Mouse (Mus musculus): ENCODE results near the gene Enc1. TPM values are rescaled to one million over a fixed set of nuclear protein-coding genes. Genes with fewer than 3 reads are reported as not detected.

The Enc1 gene
- polyA plus RNA-seq, 1 experiment from 2014 or later = 89.5 TPM

- Histone ChIP-seq H3K4me2 (ENCODE audit: low read length) (no peak overlapping the region), H3K9me3 (replicated peaks; ENCODE audit: control insufficient read depth, low read length) (no peaks in the 10 kb centered on the region), H3K27me3 (replicated peaks; ENCODE audit: control insufficient read depth, insufficient read depth, low read length) (peaks cover 4% of the 10 kb centered on the region; the same call in 1 of the 2 replicates), H3K36me3 (ENCODE audit: control insufficient read depth, insufficient read depth, low read length) (no peaks in the 10 kb centered on the region), H3K4me1 (ENCODE audit: control insufficient read depth, insufficient read depth, low read length) (peaks cover 17% of the 10 kb centered on the region), H3K27ac (ENCODE audit: low read depth, low read length) (no peak overlapping the region), H3K4me3 (ENCODE audit: low read depth, low read length) (no peak overlapping the region), H3K9ac (ENCODE audit: low read length) (no peak overlapping the region)
- DNase-seq (ENCODE audit: low spot score) = no peak
- 96% methylated on average over 3 of the region's 3 CpGs for WGBS
- ATAC-seq = no peak
Measured at GRCm38 (mm10) chr13:97287046-97287445, 46.1 kb downstream of the Enc1 start.

GRCm38 (mm10) chr13:97290747-97291146 lies 49.8 kb downstream of the Enc1 start:
- no peaks in the 10 kb centered on the region for H3K36me3 ChIP-seq (ENCODE audit: control insufficient read depth, insufficient read depth, low read length)
- DNase-seq (ENCODE audit: low spot score) = peak; percentile 36
- no peak overlapping the region for H3K9ac ChIP-seq (ENCODE audit: low read length)
- H3K27ac ChIP-seq (ENCODE audit: low read depth, low read length) = no peak overlapping the region
- H3K9me3 ChIP-seq (replicated peaks; ENCODE audit: control insufficient read depth, low read length) = no peaks in the 10 kb centered on the region
- peaks cover 14% of the 10 kb centered on the region for H3K4me1 ChIP-seq (ENCODE audit: control insufficient read depth, insufficient read depth, low read length)
- no peak overlapping the region for H3K4me3 ChIP-seq (ENCODE audit: low read depth, low read length)
- WGBS = 23% methylated on average over 3 of the region's 3 CpGs
- H3K4me2 ChIP-seq (ENCODE audit: low read length) = no peak overlapping the region
- no peak for ATAC-seq
- no peaks in the 10 kb centered on the region for H3K27me3 ChIP-seq (replicated peaks; ENCODE audit: control insufficient read depth, insufficient read depth, low read length)

- H3K27me3 ChIP-seq (replicated peaks; ENCODE audit: control insufficient read depth, insufficient read depth, low read length) = no peaks in the 10 kb centered on the region
- H3K9me3 ChIP-seq (replicated peaks; ENCODE audit: control insufficient read depth, low read length) = no peaks in the 10 kb centered on the region
- 78% methylated on average over 17 of the region's 17 CpGs for WGBS
- H3K4me2 ChIP-seq (ENCODE audit: low read length) = no peak overlapping the region
- no peak overlapping the region for H3K9ac ChIP-seq (ENCODE audit: low read length)
- H3K27ac ChIP-seq (ENCODE audit: low read depth, low read length) = peak overlapping the region; percentile 23; the same call in 1 of the 2 replicates
- ATAC-seq (no peak), DNase-seq (ENCODE audit: low spot score) (no peak)
- H3K4me1 ChIP-seq (ENCODE audit: control insufficient read depth, insufficient read depth, low read length) = peaks cover 14% of the 10 kb centered on the region
- no peak overlapping the region for H3K4me3 ChIP-seq (ENCODE audit: low read depth, low read length)
- no peaks in the 10 kb centered on the region for H3K36me3 ChIP-seq (ENCODE audit: control insufficient read depth, insufficient read depth, low read length)
Measured at GRCm38 (mm10) chr13:97291354-97291753, 50.4 kb downstream of the Enc1 start.

GRCm38 (mm10) chr13:97292026-97292425 lies 51.1 kb downstream of the Enc1 start:
- peaks cover 14% of the 10 kb centered on the region for H3K4me1 ChIP-seq (ENCODE audit: control insufficient read depth, insufficient read depth, low read length)
- peak; percentile 75 for ATAC-seq
- H3K9ac ChIP-seq (ENCODE audit: low read length) = no peak overlapping the region; the same call in 1 of the 2 replicates
- H3K4me2 ChIP-seq (ENCODE audit: low read length) = peak overlapping the region; percentile 38
- peak; percentile 85 for DNase-seq (ENCODE audit: low spot score)
- H3K9me3 ChIP-seq (replicated peaks; ENCODE audit: control insufficient read depth, low read length) = no peaks in the 10 kb centered on the region
- H3K36me3 ChIP-seq (ENCODE audit: control insufficient read depth, insufficient read depth, low read length) = no peaks in the 10 kb centered on the region
- H3K4me3 ChIP-seq (ENCODE audit: low read depth, low read length) = no peak overlapping the region
- no peaks in the 10 kb centered on the region for H3K27me3 ChIP-seq (replicated peaks; ENCODE audit: control insufficient read depth, insufficient read depth, low read length)
- H3K27ac ChIP-seq (ENCODE audit: low read depth, low read length) = peak overlapping the region; percentile 79
- WGBS = 26% methylated on average over 7 of the region's 8 CpGs

GRCm38 (mm10) chr13:97292451-97293245 lies 51.7 kb downstream of the Enc1 start:
- Histone ChIP-seq H3K27me3 (replicated peaks; ENCODE audit: control insufficient read depth, insufficient read depth, low read length) (no peaks in the 10 kb centered on the region), H3K4me1 (ENCODE audit: control insufficient read depth, insufficient read depth, low read length) (peaks cover 14% of the 10 kb centered on the region), H3K27ac (ENCODE audit: low read depth, low read length) (peak overlapping the region; percentile 79), H3K9ac (ENCODE audit: low read length) (no peak overlapping the region), H3K4me3 (ENCODE audit: low read depth, low read length) (no peak overlapping the region), H3K36me3 (ENCODE audit: control insufficient read depth, insufficient read depth, low read length) (no peaks in the 10 kb centered on the region), H3K4me2 (ENCODE audit: low read length) (peak overlapping the region; percentile 38), H3K9me3 (replicated peaks; ENCODE audit: control insufficient read depth, low read length) (no peaks in the 10 kb centered on the region)
- under 1% methylated on average over 12 of the region's 12 CpGs for WGBS
- peak; percentile 72 for ATAC-seq
- DNase-seq (ENCODE audit: low spot score) = peak; percentile 83

GRCm38 (mm10) chr13:97295101-97295852 lies 54.4 kb downstream of the Enc1 start:
- Histone ChIP-seq H3K9me3 (replicated peaks; ENCODE audit: control insufficient read depth, low read length) (no peaks in the 10 kb centered on the region), H3K4me1 (ENCODE audit: control insufficient read depth, insufficient read depth, low read length) (peaks cover 14% of the 10 kb centered on the region), H3K9ac (ENCODE audit: low read length) (no peak overlapping the region), H3K4me2 (ENCODE audit: low read length) (no peak overlapping the region), H3K27me3 (replicated peaks; ENCODE audit: control insufficient read depth, insufficient read depth, low read length) (no peaks in the 10 kb centered on the region), H3K27ac (ENCODE audit: low read depth, low read length) (no peak overlapping the region), H3K4me3 (ENCODE audit: low read depth, low read length) (no peak overlapping the region), H3K36me3 (ENCODE audit: control insufficient read depth, insufficient read depth, low read length) (no peaks in the 10 kb centered on the region)
- 64% methylated on average over 9 of the region's 9 CpGs for WGBS
- DNase-seq (ENCODE audit: low spot score) = no peak
- no peak for ATAC-seq

- Histone ChIP-seq H3K9me3 (replicated peaks; ENCODE audit: control insufficient read depth, low read length) (no peaks in the 10 kb centered on the region), H3K27me3 (replicated peaks; ENCODE audit: control insufficient read depth, insufficient read depth, low read length) (no peaks in the 10 kb centered on the region), H3K4me2 (ENCODE audit: low read length) (no peak overlapping the region), H3K9ac (ENCODE audit: low read length) (no peak overlapping the region), H3K36me3 (ENCODE audit: control insufficient read depth, insufficient read depth, low read length) (no peaks in the 10 kb centered on the region), H3K4me3 (ENCODE audit: low read depth, low read length) (no peak overlapping the region), H3K27ac (ENCODE audit: low read depth, low read length) (no peak overlapping the region), H3K4me1 (ENCODE audit: control insufficient read depth, insufficient read depth, low read length) (peaks cover 14% of the 10 kb centered on the region)
- ATAC-seq (no peak), DNase-seq (ENCODE audit: low spot score) (no peak)
- WGBS = 77% methylated on average over 11 of the region's 11 CpGs
Measured at GRCm38 (mm10) chr13:97295853-97296219, 54.9 kb downstream of the Enc1 start.

- Histone ChIP-seq H3K9me3 (replicated peaks; ENCODE audit: control insufficient read depth, low read length) (no peaks in the 10 kb centered on the region), H3K27ac (ENCODE audit: low read depth, low read length) (no peak overlapping the region), H3K27me3 (replicated peaks; ENCODE audit: control insufficient read depth, insufficient read depth, low read length) (no peaks in the 10 kb centered on the region), H3K4me3 (ENCODE audit: low read depth, low read length) (no peak overlapping the region), H3K4me2 (ENCODE audit: low read length) (no peak overlapping the region), H3K4me1 (ENCODE audit: control insufficient read depth, insufficient read depth, low read length) (peaks cover 11% of the 10 kb centered on the region), H3K36me3 (ENCODE audit: control insufficient read depth, insufficient read depth, low read length) (no peaks in the 10 kb centered on the region), H3K9ac (ENCODE audit: low read length) (no peak overlapping the region)
- DNase-seq (ENCODE audit: low spot score) (no peak), ATAC-seq (no peak)
- 88% methylated on average over 8 of the region's 8 CpGs for WGBS
Measured at GRCm38 (mm10) chr13:97296281-97296680, 55.4 kb downstream of the Enc1 start.

GRCm38 (mm10) chr13:97296757-97297156 lies 55.9 kb downstream of the Enc1 start:
- Histone ChIP-seq H3K27ac (ENCODE audit: low read depth, low read length) (no peak overlapping the region), H3K4me2 (ENCODE audit: low read length) (no peak overlapping the region), H3K36me3 (ENCODE audit: control insufficient read depth, insufficient read depth, low read length) (no peaks in the 10 kb centered on the region), H3K27me3 (replicated peaks; ENCODE audit: control insufficient read depth, insufficient read depth, low read length) (no peaks in the 10 kb centered on the region), H3K4me3 (ENCODE audit: low read depth, low read length) (no peak overlapping the region), H3K4me1 (ENCODE audit: control insufficient read depth, insufficient read depth, low read length) (peaks cover 7% of the 10 kb centered on the region), H3K9me3 (replicated peaks; ENCODE audit: control insufficient read depth, low read length) (no peaks in the 10 kb centered on the region), H3K9ac (ENCODE audit: low read length) (no peak overlapping the region)
- 97% methylated on average over 4 of the region's 5 CpGs for WGBS
- no peak for ATAC-seq
- DNase-seq (ENCODE audit: low spot score) = no peak
